Mouse (Mus musculus): ENCODE results near the gene Nip7. TPM values are rescaled to one million over a fixed set of nuclear protein-coding genes. Genes with fewer than 3 reads are reported as not detected.

The Nip7 gene
- polyA plus RNA-seq (2015; fragmentation: Nextera tagmentation; extraction: Ambion mirVana), result 79.3 and 80.7 TPM in 2 replicates

DNA sequence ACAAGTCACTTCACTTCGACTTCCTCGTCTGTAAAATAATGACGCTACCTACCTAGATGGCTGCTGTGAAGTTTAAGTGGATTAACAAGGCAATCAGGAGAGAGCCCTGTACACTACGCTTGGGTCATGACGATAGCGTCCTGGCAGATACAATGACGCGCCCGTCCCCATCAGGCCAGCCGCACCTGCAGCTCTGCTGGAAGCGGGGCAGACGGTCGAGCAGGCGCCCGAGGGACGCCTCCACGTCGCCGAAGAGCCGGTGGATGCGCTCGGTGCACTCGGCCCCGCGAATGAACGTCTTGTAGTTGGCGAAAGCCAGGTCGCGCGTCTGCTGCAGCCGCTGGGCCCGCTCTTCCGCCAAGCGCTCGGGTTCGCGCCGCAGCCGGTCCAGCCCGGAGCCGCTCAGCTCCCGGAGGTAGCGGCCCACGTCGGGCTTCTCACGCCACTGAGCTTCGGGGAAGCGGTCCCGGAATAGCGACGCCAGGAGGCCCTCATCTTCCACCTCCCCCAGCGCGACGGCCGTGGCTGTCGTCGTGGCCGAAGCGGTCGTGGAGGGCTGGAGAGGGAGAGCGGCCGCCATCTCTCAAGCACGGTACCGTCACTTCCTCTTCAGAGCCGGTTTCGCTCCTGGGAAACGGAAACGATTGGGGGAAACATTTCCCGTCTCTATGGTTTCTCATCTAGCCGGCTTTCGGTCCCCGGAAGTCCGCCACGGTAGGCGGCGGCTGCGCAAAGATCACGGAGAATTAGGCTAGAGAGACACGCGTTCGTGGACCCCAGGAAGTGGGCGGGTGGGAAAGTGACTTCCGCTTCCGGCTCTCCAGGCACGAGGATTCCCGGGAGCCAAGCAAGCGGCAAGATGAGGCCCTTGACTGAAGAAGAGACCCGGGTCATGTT lies at the start of gene Nip7, which contains the start of gene Cog8:
Nip7 (plus strand) TSS at position 802 of the 897 bp plus-strand sequence.
Cog8 (minus strand) TSS at position 614 of the 897 bp plus-strand sequence.
- H3K4me3 ChIP-seq (replicated peaks; ENCODE audit: low read depth, low read length), result peak within 1 kb of the TSS; percentile 96
- peak; percentile 99 for DNase-seq (ENCODE audit: low spot score)
- peaks cover 17% of the 10 kb centered on the region; the same call in 1 of the 2 replicates for H3K4me1 ChIP-seq (replicated peaks; ENCODE audit: insufficient read depth, low read length)
- ATAC-seq (replicated peaks; ENCODE audit: low FRiP score, low read depth), result peak; percentile 90
- peak within 1 kb of the TSS; percentile 90 for H3K27ac ChIP-seq
- no peaks in the 10 kb centered on the region for H3K9me3 ChIP-seq (replicated peaks; ENCODE audit: low read length)
- TF ChIP-seq CTCF (IDR thresholded peaks at IDR 0.05; ENCODE audit: low read depth), result 0 out of 2 replicates have a peak, but pooled peaks have one; percentile 1
- H3K36me3 ChIP-seq (ENCODE audit: insufficient read depth, low read length), result peaks cover 18% of the 10 kb centered on the region
- peak within 1 kb of the TSS; percentile 93 for H3K9ac ChIP-seq (ENCODE audit: low read depth, low read length)
- H3K27me3 ChIP-seq (ENCODE audit: insufficient read depth, low read length), result no peaks in the 10 kb centered on the region
- WGBS, result under 1% methylated on average over 86 of the region's 88 CpGs
- peak within 1 kb of the TSS; percentile 93 for H3K4me2 ChIP-seq (ENCODE audit: low read length)

DNA sequence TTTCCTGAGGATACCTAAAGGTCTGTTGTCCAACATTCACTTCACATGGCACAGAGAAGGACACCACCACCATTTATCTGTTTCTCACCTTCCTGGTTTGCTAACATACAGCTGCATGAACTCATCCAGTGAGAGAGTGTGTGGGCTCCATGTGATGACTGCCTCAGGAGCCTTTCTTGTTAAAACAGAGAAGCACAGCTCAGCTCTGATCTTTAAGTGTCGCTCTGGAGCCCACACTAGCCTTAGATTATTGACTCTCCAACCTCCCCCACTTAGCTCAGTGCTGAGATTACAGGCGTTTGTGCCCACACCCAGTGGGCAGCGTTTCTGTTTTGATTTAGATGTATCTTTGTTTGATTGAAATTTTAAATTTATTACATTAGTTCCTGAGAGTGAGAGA lies 48.9 kb upstream of the Nip7 start:
- H3K27ac ChIP-seq, result no peak overlapping the region
- no peak overlapping the region for H3K4me3 ChIP-seq (replicated peaks; ENCODE audit: low read depth, low read length)
- 79% methylated on average over 3 of the region's 3 CpGs for WGBS
- TF ChIP-seq CTCF (IDR thresholded peaks at IDR 0.05; ENCODE audit: low read depth), result no peak
- peaks cover 19% of the 10 kb centered on the region for H3K36me3 ChIP-seq (ENCODE audit: insufficient read depth, low read length)
- DNase-seq (ENCODE audit: low spot score) (no peak), ATAC-seq (replicated peaks; ENCODE audit: low FRiP score, low read depth) (no peak)
- no peaks in the 10 kb centered on the region for H3K27me3 ChIP-seq (ENCODE audit: insufficient read depth, low read length)
- H3K9me3 ChIP-seq (replicated peaks; ENCODE audit: low read length), result no peaks in the 10 kb centered on the region
- H3K4me2 ChIP-seq (ENCODE audit: low read length), result no peak overlapping the region
- H3K4me1 ChIP-seq (replicated peaks; ENCODE audit: insufficient read depth, low read length), result no peaks in the 10 kb centered on the region
- H3K9ac ChIP-seq (ENCODE audit: low read depth, low read length), result no peak overlapping the region

DNA sequence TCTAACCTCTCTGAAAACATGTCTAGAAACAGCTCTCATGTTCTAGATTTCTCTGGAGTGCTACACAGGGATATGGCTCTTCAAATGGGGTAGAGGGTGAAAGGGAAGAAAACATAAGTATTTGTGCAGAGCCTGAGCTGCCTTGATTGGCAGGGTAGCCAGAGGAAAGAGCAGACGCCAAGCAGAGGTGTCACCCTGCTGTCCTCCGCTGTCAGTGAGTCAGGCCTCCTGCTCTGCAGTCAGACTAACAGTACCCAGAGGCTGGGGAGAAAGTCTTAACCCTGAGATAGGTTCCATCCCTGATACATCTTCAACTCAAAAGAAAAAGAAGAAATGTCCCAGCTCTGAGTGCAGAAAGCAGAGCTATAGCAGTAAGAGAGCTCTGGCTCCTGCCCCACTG lies 44.0 kb upstream of the Nip7 start:
- H3K9me3 ChIP-seq (replicated peaks; ENCODE audit: low read length), result no peaks in the 10 kb centered on the region
- no peak overlapping the region for H3K4me3 ChIP-seq (replicated peaks; ENCODE audit: low read depth, low read length)
- H3K36me3 ChIP-seq (ENCODE audit: insufficient read depth, low read length), result peaks cover 16% of the 10 kb centered on the region
- H3K4me1 ChIP-seq (replicated peaks; ENCODE audit: insufficient read depth, low read length), result no peaks in the 10 kb centered on the region
- H3K4me2 ChIP-seq (ENCODE audit: low read length), result no peak overlapping the region
- 88% methylated on average over 2 of the region's 2 CpGs for WGBS
- DNase-seq (ENCODE audit: low spot score) (no peak), ATAC-seq (replicated peaks; ENCODE audit: low FRiP score, low read depth) (no peak)
- no peak for TF ChIP-seq CTCF (IDR thresholded peaks at IDR 0.05; ENCODE audit: low read depth)
- H3K27me3 ChIP-seq (ENCODE audit: insufficient read depth, low read length), result no peaks in the 10 kb centered on the region
- no peak overlapping the region for H3K9ac ChIP-seq (ENCODE audit: low read depth, low read length)
- no peak overlapping the region for H3K27ac ChIP-seq

DNA sequence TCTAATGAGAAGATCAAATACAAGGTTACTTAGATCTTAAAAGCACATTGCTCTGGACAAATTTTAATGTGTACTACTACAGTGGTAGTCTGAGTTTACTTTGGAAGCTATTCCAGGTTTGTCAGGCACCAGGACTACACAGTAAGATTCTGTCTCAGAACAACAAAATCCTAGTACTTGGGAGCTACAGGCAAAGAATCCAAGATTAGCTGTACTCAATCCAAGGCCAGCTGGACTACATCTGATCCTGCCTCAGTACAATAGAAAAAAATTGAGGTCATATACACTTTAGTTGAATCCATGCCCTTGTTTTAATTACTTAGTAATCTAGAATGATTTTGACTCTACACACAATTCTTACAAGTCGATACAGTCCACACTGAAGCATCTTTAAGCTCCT lies 41.8 kb upstream of the Nip7 start:
- H3K4me1 ChIP-seq (replicated peaks; ENCODE audit: insufficient read depth, low read length), result no peaks in the 10 kb centered on the region
- no peaks in the 10 kb centered on the region for H3K27me3 ChIP-seq (ENCODE audit: insufficient read depth, low read length)
- H3K4me2 ChIP-seq (ENCODE audit: low read length), result no peak overlapping the region
- H3K9me3 ChIP-seq (replicated peaks; ENCODE audit: low read length), result no peaks in the 10 kb centered on the region
- H3K27ac ChIP-seq, result no peak overlapping the region
- peaks cover 16% of the 10 kb centered on the region for H3K36me3 ChIP-seq (ENCODE audit: insufficient read depth, low read length)
- DNase-seq (ENCODE audit: low spot score), result no peak
- WGBS, result 74% methylated on average over 1 of the region's 1 CpGs
- no peak overlapping the region for H3K4me3 ChIP-seq (replicated peaks; ENCODE audit: low read depth, low read length)
- no peak overlapping the region for H3K9ac ChIP-seq (ENCODE audit: low read depth, low read length)
- ATAC-seq (replicated peaks; ENCODE audit: low FRiP score, low read depth), result no peak
- TF ChIP-seq CTCF (IDR thresholded peaks at IDR 0.05; ENCODE audit: low read depth), result no peak

DNA sequence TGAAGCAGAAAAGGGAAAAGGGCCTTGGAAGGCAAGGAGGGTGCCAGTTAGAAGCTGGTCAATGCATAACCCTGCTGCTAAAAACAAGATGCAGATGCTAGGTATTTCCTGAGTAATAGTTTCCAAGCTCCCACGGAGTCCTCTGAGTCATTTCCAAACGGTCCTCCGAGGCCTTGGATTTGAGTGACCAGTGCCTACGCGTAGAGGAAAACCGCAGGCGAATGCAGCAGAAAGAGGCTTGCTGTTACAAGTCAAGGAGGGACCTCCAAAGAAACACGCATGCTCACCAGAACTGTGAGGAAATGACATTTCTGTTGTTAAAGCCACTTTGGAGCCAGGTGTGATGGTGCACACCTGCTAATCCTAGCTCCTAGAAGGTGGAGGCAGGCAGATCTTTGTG lies 33.2 kb upstream of the Nip7 start:
- ATAC-seq (replicated peaks; ENCODE audit: low FRiP score, low read depth) (no peak), DNase-seq (ENCODE audit: low spot score) (no peak)
- Histone ChIP-seq H3K9ac (ENCODE audit: low read depth, low read length) (no peak overlapping the region), H3K4me1 (replicated peaks; ENCODE audit: insufficient read depth, low read length) (no peaks in the 10 kb centered on the region), H3K27ac (no peak overlapping the region), H3K27me3 (ENCODE audit: insufficient read depth, low read length) (no peaks in the 10 kb centered on the region), H3K4me2 (ENCODE audit: low read length) (no peak overlapping the region), H3K9me3 (replicated peaks; ENCODE audit: low read length) (no peaks in the 10 kb centered on the region), H3K36me3 (ENCODE audit: insufficient read depth, low read length) (no peaks in the 10 kb centered on the region), H3K4me3 (replicated peaks; ENCODE audit: low read depth, low read length) (no peak overlapping the region)
- no peak for TF ChIP-seq CTCF (IDR thresholded peaks at IDR 0.05; ENCODE audit: low read depth)
- 89% methylated on average over 8 of the region's 8 CpGs for WGBS

DNA sequence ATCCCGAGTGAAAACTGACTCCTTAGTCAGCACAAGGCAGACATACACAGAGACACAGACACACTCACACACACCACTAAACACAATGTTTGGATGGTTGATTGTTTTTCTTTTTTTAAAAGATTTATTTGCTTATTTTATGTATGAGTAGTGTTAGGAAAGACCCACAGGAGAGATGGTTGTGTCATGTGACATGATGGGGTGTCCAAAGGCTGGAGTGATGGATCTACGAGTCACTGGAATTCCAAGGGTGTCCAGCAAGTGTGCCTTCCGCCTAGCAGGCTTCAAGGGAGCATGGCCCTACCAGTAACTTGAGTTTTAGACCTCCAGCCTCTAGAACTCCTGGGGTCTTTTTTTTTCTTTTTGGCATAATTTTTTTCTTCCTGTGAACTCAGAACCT lies 27.4 kb upstream of the Nip7 start:
- Histone ChIP-seq H3K4me3 (replicated peaks; ENCODE audit: low read depth, low read length) (no peak overlapping the region), H3K4me2 (ENCODE audit: low read length) (no peak overlapping the region), H3K9me3 (replicated peaks; ENCODE audit: low read length) (no peaks in the 10 kb centered on the region), H3K27ac (no peak overlapping the region), H3K36me3 (ENCODE audit: insufficient read depth, low read length) (no peaks in the 10 kb centered on the region), H3K27me3 (ENCODE audit: insufficient read depth, low read length) (no peaks in the 10 kb centered on the region), H3K9ac (ENCODE audit: low read depth, low read length) (no peak overlapping the region), H3K4me1 (replicated peaks; ENCODE audit: insufficient read depth, low read length) (peaks cover 11% of the 10 kb centered on the region)
- DNase-seq (ENCODE audit: low spot score) (no peak), ATAC-seq (replicated peaks; ENCODE audit: low FRiP score, low read depth) (no peak)
- no peak for TF ChIP-seq CTCF (IDR thresholded peaks at IDR 0.05; ENCODE audit: low read depth)
- WGBS, result 69% methylated on average over 3 of the region's 3 CpGs
